Mouse (Mus musculus) embryonic facial prominence, embryonic 10.5 days (tissue): Measurements from ENCODE around the gene Ift88. TPM values are rescaled to one million over a fixed set of nuclear protein-coding genes. Genes with fewer than 3 reads are reported as not detected.

Experiments used
- DNase-seq: peaks from one replicate; pipeline ENCODE4 v3.0.0-alpha.2; 2017; ENCODE audit warnings: low spot score
- H3K27ac ChIP-seq: fragments of 300-500 bp; sonication (generic); replicated peaks from 2 replicates; pipeline ENCODE4 v1.5.1; 2016; ENCODE audit warnings: mild to moderate bottlenecking
- H3K27me3 ChIP-seq: fragments of 300-500 bp; sonication (generic); replicated peaks from 2 replicates; pipeline ENCODE4 v1.6.1; 2016; ENCODE audit warnings: low read depth, mild to moderate bottlenecking; ENCODE audit not compliant: poor library complexity, severe bottlenecking
- H3K36me3 ChIP-seq: fragments of 300-500 bp; sonication (generic); replicated peaks from 2 replicates; pipeline ENCODE4 v1.6.1; 2016; ENCODE audit warnings: mild to moderate bottlenecking, moderate library complexity
- H3K4me1 ChIP-seq: fragments of 300-500 bp; sonication (generic); 2 replicates; pipeline ENCODE4 v1.6.1; 2016
- H3K4me3 ChIP-seq: fragments of 300-500 bp; sonication (generic); 2 replicates; pipeline ENCODE4 v1.5.1; 2016; ENCODE audit warnings: mild to moderate bottlenecking, moderate library complexity
- H3K9me3 ChIP-seq: fragments of 300-500 bp; sonication (generic); 2 replicates; pipeline ENCODE4 v1.6.1; 2016; ENCODE audit warnings: mild to moderate bottlenecking
- WGBS: fragments of 180-500 bp; shearing (Covaris S2); methylation state at CpG from one replicate; pipeline ENCODE4 v1.1.7; 2016; 5-methylcytosine and 5-hydroxymethylcytosine counted together
- polyA plus RNA-seq: library from polyadenylated mRNA; unstranded; fragments of >200 nt; fragmentation: Nextera tagmentation; extraction: Ambion mirVana; gene quantifications from 2 replicates; pipeline ENCODE4 v1.2.1, GENCODE M21; 2016

Ift88 gene
- polyA plus RNA-seq, 1 experiment from 2014 or later = 12.3 TPM

DNA sequence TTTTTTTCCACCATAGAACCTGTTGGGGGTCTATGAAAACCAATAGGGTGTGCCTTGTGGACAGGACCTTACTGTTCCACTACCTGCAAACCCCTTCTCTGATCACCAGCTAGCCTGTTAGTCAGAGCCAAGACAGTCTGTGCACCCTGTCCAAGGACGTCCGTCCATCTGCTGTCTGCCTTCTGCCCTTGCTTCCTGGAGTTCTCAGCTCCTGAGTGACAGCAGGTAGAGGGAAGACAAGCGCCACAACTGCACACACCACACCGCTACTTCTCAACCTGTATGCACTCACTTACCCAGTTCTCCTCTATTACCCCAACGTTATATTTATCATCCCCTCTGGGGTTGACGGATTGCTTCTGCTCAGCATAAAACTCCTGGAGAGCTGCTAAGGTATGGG lies 141.8 kb downstream of the Ift88 start:
- H3K4me3 ChIP-seq = no peak overlapping the region
- H3K9me3 ChIP-seq = no peaks in the 10 kb centered on the region
- no peak for DNase-seq
- peaks cover 2% of the 10 kb centered on the region; the same call in 1 of the 2 replicates for H3K4me1 ChIP-seq
- H3K27me3 ChIP-seq = no peaks in the 10 kb centered on the region
- H3K27ac ChIP-seq = no peak overlapping the region
- 94% methylated on average over 6 of the region's 6 CpGs for WGBS
- H3K36me3 ChIP-seq = peaks cover 17% of the 10 kb centered on the region

Other genes with a start within 250 kb of the Ift88 start
- gene Cryl1, start 25.5 kb upstream of the Ift88 start, polyA plus RNA-seq = 8.0 and 9.2 TPM in 2 replicates
- 0.77 and 0.91 TPM in 2 replicates for gene Il17d, start 100.7 kb downstream of the Ift88 start, polyA plus RNA-seq
- gene Eef1akmt1, start 147.6 kb downstream of the Ift88 start, polyA plus RNA-seq = 107 and 112 TPM in 2 replicates
- 30.0 and 32.9 TPM in 2 replicates for gene Xpo4, start 241.4 kb downstream of the Ift88 start, polyA plus RNA-seq